Mouse (Mus musculus): Measurements from ENCODE around the gene Ten1.

GRCm38 (mm10) chr11:116198639-116199531, at the start of gene Ten1, which contains the start of gene Acox1:
- TF ChIP-seq ZC3H11A (IDR thresholded peaks at IDR 0.05; ENCODE audit: borderline replicate concordance, low read depth, low read length): no peak
- no peak for TF ChIP-seq ZNF384 (IDR thresholded peaks at IDR 0.05; ENCODE audit: low read depth, low read length)
- TF ChIP-seq CHD2 (IDR thresholded peaks at IDR 0.05; ENCODE audit: low read depth, low read length): 0 out of 2 replicates have a peak, but pooled peaks have one; percentile 27
- TF ChIP-seq HCFC1 (IDR thresholded peaks at IDR 0.05; ENCODE audit: borderline replicate concordance, insufficient read depth, low read length): no peak
- TF ChIP-seq MAFK (IDR thresholded peaks at IDR 0.05; ENCODE audit: insufficient read depth, low read depth, low read length): no peak

Data from ES-E14 (cell line).